Mouse (Mus musculus) WW6 (cell line): ENCODE measurements around the gene Cd46.

Experiments
- DNase-seq: peaks from one replicate; pipeline ENCODE4 v3.0.0-alpha.2; 2013; ENCODE audit warnings: low read depth, low spot score

The Cd46 gene

DNA sequence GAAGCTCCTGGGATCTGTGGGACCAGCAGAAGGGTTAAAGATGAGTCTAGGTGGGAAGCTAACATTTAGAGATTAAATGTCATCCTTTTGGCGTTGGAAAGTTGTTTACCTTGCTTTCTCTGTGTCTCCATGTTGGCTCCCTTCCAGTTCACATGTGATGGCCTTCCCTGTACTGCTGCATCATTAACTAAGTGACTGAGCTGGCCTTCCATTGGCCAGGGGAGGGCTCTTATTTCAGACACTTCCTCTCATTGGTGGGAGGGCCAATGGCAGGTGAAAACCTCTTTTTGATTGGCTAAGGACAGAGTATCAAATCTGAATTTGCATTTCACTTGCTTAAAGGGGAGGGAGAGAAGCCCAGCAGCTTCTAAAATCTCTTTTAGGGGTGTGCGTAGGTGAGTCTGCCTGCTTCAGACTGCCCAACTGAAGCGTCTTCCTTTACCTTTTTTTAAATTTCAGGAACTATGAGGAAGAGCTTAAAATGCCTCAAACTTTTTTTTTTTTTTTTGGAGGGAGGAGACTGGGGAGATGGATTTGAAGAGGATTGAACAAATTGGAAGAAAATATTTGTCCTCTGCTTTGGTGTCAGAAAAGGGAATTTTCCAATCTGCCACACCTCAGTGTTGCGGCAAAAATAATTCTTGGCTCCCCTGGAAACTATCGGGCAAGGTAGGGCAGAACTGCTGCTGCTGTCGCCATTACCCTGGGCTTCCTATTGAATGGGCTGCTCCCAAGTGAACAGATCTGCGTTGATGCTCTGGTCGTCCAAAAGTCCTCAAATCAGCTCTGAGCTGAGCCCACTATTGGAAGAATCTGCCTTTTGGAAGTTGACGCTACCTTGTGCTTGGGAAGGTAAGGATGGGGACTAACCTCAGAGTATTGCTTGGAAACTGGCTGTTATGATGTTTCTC is 73.7 kb downstream of the Cd46 start:
- DNase-seq, result no peak

DNA sequence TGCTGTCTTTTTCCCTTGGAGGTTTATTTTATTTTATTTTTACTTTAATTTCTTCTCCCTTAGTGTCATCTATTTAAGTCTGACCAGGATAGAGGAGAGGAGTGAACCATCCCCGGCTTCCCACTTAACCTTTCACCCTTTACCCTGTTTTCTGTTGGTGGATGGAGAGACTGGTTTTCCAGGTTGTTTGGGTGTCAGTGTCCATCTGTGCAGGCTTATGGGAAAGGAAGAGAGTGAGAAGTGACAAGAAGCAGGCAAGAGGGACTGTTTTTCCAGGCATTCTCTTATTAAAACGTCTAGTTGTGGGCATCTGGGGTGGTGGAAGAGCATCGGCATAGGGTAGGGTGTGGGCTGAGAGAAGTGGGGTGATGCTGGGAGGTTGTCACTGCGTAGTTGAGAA is 74.4 kb downstream of the Cd46 start:
- no peak for DNase-seq

DNA sequence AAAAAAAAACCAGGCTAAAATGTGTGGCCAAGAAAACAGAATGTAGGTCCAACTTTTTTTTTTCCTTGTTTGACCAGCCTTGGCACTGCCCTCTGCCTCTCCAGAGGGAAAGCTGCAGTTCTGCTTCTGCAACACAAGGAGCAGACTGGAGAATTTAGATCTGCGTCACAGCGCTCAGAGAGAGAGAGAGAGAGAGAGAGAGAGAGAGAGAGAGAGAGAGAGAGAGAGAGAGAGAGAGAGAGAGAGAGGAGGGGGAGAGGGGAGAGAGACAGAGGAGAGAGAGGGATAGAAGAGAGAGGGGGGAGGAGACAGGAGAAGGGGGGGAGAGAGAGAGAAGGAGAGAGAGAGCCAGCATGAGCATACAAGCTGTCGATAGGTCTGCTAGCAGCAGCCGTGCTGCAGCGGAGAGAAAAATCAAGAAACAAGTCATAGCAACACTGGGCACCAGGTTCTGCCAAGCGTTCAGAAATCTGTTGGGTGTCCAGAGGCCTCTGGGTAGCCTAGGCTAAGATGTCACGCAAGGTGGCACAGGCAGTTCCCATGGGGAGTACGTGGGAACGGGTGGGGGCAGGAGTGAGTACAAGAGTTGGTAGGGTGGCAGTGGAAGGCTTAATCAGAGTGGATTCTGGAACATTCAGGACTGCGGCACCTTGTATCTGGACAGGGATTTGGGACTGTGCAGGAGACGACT is 75.1 kb downstream of the Cd46 start:
- DNase-seq, result no peak

DNA sequence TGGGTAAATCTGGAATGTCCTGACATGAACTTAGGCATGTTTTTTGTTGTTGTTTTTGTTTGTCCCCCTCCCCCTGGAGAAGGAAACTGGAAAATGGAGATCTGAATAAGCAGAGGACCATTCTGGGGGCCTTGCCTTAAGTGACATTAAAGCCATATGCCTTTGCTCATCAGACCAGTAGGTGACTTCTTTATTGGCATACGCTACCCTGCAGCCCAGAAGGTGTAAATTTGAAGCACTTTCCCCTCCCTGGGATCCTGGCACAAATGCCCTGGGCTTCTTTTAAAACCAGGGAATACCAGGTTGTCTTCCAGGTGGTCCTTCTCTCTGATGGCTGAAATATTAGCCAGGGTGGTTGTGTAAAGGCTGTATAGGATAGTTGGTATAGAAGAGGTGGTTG is 76.8 kb downstream of the Cd46 start:
- no peak for DNase-seq

DNA sequence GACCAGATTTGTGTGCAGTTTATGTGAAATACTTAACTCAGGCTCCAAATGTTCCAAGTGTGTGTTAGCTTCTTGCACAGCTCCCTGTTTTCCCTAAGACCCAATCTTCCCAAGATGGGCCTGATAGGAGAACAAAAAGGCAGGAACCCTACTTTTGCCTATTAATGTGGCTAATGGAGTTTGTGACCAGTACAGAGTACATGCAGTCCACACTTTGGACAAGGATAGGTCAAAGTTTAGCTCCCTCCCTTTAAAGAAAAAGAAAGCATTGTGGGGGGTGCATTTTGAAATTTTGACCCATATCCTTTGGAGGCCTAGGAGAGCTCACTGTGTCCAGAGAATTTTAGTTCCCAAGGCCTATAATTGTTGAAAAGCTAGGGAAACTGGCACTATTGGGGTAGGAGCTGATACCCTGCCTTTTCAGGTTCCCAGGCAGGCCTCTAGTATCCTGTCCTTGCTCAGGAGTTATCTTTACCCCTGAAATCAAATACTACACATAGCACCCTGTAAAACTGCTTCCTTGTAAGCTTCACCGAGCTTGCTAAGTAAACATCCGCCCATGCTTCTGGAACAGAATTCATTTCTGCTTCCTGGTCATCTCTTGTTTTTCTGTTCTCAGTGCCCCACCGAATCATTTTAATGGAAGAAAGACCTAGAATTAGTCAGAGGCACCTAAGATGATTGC is 77.7 kb downstream of the Cd46 start:
- DNase-seq, result no peak

DNA sequence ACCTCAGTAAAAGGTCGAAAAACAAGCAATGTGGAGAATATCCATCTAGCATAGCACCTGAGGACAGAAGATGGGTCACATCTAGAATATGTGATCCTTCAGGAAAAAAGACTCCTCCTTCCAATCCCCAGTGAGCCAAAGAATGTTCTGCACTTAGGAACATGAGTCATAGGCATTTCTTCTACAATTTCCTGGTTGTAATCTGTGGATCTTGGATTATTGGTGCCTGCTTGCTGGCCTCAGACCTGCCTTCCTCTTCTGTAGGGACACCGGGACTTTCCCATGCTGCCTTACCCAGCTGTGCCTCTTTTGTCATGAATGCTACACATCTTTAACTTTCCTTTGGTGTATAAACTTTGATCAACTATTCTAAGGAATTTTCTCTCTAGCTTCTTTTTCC is 79.5 kb downstream of the Cd46 start:
- DNase-seq, result no peak

DNA sequence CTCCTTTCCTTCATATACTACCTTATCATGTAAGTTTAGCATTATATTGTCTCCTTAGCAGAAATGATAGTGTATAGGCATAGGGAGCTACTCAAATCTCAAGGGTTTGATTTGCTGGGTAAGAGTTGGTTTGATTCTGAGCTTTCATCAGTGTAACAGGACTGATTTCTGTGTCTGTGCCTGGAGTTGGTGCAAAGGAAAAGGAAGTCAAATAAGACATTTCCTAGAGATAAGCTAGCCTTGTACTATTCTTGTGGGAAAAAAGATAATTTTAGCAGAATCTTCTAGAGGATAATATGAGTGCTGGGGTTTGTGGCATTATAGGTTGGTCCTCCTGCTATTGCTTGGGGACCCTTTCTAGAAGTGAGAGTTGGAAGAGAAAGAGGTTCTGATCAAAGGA is 85.8 kb downstream of the Cd46 start:
- DNase-seq, result no peak

DNA sequence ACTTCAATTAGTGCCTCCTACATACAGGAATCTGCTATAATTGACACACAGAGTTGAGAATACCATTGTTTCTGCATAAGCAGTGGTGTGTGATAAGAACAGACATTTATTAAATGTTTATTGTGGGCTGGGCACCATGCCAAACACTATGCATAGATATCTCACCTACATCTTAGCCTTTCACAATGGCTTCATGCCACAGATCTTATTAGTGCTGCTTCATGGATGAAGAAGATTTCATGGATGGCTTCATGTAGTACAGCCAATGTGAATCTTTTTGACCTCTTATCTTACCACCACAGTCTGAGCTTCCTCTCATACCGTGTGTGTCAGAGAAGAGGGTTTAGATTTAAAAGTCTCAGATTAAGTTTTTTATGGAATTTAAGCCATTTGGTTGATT is 87.9 kb downstream of the Cd46 start:
- DNase-seq, result no peak

DNA sequence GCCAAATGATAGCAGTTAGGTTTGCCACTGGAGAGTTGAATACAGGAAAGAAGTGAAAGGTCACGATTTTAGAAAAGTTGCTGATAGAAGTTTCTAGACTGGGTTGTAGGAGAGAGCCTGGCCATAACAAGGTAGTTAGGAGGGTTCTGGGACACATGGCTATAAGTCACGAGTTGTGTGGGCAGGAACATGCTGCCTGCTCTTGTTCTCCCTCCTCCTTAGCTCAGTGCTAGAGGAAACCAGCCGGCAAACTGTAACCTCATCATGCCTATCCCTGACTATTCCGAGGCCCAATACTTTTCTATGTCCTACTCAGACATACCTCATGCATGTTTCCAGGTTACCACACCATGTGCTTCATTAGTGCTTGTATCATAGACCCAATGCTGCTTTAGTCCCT is 88.7 kb downstream of the Cd46 start:
- no peak for DNase-seq

DNA sequence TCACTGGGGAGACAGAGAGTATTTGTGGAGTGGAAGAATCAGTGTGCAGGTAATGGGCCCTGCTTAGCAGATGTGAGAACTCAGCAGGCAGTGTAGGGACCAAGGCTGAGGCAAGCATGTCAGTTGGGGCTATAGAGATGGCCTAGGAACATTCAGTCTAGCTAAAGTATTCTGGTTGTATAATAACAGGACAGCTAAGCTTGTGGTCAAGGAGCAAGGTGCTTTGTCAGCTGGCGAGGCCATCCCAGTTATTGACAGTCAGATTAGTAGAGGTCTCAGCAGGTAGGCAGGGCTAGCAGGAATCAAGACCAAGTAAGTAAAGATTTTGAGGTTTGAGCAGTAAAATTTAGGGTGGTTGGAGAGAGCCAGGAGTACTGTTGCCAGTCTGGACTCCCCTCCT is 93.7 kb downstream of the Cd46 start:
- no peak for DNase-seq

DNA sequence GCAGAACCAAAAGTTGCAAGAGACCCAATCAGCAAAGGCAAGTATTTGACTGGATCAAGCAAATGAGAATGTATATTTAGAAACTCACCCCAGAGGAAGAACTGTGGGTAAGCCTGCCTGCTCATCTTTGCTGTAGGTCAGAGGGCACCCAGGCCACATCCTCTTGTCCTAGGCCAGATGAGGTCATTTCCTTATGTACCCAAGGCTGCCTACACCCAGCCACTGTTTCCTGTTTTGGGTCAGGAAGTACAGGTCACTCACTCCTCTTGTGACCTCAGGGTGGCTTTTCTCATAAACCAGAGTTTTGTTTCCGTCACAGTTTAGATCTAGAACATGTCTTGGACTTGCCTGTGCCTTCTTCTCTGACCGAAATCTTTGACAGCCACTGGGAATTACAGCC is 96.9 kb downstream of the Cd46 start:
- no peak for DNase-seq

DNA sequence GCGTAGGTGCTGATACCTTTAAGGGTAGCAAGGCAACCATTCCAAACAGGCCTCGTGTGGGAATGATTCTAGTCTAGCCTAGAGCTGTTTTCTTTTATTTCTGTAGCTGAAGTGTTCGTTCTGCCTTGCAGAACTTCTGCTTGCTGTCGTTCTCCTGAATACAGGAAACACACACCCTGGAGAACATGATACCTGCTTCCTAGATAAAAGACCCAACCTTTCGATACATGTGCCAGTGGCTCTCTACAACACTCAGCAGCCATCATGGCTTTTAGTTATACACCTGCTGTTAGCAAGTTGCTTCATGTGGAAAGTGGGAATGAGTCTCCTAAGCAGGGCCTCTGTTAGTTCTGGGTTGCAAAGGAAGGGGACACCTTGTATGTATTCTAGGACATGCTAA is 97.8 kb downstream of the Cd46 start:
- DNase-seq, result no peak

DNA sequence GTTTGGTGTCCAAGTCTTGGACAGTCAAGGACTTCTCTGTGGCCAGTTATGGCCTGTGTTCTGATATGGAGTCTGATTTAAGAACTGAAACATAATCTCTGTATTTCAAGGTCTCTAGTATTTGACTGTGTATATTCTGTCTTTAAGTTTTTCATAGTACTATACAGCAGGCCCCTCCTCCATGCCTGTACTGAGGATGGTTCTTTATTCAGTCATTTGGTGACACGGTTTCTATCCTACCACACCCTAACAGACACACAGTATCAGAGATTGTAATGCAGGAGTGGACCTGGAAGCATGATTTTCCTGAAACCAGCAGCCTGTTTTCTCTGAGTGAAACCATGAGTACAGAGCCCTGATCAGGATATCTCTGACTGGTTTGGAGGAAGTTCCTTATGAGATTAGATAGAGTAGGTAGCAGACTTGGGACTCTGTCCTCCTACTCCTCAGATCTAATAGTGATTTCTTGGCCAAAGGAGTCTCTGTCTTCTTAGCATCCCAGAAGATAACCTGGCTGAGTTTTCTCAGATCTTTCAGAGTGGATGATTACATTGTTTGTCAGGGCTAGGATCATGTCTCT is 98.5 kb downstream of the Cd46 start:
- no peak for DNase-seq

DNA sequence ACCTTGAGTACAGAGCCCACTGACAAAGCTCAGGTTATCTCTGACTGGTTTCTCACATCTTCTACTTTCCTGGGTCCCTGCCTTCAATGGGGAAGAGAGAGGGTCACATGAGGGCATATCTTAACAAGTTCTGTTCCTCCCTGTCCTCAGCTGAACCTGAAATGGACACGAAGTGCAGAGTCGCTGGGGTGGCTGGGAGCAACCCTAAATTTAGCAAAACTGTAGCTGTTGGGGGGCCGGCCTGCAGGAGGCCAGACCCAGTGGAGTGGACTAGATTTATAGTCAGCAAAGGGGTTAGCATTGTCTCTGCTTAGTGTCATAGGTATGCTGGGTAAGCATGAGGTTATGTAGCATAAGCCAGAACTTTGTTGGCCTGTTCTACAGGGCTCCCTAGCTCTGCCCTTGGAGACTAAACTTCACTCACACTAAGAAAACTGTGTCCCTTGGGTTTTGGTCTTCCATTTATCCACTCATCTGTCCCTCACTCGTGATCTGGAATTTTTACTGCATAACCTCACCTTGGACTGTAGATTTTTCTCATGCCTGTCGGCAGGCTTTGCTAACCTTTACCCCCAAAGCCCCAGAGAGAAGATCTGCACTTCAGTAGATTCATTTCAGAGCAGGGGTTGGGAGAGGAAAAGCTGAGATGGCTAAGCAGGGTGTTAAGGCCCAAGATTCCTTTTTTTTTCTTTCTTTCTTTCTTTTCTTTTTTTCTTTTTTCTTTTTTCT is 99.3 kb downstream of the Cd46 start:
- DNase-seq, result no peak

DNA sequence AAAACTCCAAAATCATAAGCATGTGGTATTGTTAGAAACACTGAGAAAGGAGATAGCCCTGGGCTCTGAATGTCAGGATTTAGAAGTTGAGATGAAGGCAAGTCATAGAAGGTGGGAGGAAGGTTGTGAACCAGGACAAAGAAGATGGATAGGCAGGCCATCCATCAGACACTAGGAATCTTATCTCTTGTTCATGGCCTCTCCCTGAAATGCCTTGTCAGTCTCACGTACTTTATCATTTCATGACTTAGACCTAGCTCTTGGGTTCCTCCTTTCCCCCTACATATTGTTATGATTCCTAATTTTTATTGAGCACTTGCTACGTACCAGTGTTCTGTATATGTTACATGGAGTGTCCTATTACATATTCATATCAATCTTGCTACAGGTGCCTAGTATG is 100.4 kb downstream of the Cd46 start:
- DNase-seq, result no peak

DNA sequence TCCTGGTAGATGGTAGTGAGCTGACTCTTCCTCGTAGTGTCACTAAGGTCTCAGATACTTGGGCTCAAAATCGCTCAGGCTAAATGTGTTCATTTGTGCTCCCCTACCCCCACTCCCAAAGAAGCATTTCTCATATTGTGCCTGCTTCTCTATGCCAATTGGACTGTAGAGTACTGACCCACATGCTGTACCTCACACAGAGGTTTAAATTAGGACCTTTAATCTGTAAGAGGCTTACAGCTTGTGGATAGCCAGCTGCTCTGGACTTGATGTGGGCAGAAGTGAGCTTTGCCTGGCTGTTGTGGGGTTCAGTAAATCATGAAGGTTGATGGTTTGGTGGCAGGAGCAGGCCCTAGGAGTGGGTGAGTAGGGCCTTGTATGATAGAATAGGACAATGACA is 101.1 kb downstream of the Cd46 start:
- no peak for DNase-seq

DNA sequence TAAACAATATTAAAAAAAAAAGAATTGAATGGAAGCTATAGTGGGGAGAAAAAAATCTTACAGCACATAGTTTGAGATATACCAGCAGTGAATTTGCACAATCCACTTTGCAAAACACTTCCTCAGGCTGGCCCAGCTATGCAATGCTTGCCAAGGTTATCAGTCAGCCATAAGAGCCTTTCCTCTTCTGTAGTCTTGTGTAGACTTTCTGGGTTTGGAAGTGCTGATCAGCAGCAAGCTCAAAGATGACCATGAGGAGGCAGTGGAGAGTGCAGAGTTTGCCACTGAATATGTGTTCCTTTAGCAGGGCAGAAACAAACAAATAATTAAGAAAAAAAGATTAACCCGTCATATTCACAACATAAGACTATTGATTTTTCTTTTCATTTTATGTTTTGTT is 103.0 kb downstream of the Cd46 start:
- no peak for DNase-seq
